Mouse (Mus musculus) adrenal gland (tissue): ENCODE measurements around the gene Tmem237.

Experiments used
- intact Hi-C: fragments of 180-260 bp; cut with DNase I; formaldehyde crosslinking; loops from one replicate; pipeline ENCODE4 v1.15.1; 2025

Tmem237 gene

DNA sequence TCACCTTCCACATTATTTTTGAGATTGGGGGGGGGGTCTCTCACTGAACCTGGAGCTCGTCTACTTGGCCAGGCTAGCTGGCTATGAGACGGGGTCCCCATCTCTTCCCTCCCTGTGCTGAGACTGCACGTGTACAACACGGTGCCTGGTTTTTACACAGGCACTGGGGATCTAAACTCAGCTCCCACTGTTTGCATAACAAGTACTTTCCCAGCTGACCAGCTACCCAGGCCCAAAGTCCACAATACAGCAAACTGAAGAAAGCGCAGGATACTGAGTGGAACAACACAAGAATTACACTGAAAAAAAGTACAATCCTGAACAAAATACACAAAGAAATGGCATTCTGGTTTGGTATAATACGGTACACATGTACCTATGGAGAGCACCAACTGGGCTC, 18.1 kb downstream of the Tmem237 start:
- intact Hi-C loops, result no loop called here

DNA sequence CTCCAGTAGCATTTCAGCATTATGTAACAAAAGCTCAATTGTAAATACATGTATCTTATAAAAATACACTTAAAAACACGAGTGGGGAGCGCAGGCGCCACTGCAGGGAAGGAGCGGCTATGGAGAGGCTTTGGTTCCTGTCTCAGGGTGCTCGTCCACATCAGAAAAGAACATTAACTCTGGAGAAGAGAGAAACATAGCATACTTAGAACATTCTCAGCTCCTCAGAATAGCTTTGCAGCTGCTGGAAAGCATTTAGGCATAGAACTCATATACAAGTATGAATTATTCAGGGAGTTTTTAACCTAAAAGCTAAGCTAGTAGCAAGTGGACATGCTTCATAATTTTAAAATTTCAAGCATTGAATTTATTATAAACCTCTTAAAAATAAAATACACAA, 19.2 kb downstream of the Tmem237 start:
- intact Hi-C loops, result no loop called here

DNA sequence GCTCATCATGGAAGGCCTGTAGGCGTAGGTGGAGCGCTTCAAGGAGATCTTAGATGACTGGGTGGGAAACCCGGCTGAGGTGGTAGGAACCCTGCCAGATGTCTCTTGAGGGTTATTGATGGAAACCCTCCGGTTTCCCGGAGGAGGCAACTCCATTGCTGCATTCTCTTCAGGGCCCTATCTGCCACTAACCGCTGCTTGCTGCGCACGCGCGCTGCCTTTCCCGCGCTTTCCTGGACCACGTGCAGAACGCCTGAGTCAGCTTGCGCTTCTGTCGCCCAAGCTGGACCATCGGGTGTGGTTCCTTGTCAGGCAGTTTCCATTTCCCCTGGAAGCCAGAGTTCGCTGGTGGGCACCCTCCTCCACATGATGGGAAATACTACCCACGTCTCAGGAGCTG, 25.5 kb downstream of the Tmem237 start, which contains the start of gene C2cd6:
Gene C2cd6, minus strand, starts transcription at position 196 of the 400 bp plus-strand sequence.
- intact Hi-C loops, result no loop called here

DNA sequence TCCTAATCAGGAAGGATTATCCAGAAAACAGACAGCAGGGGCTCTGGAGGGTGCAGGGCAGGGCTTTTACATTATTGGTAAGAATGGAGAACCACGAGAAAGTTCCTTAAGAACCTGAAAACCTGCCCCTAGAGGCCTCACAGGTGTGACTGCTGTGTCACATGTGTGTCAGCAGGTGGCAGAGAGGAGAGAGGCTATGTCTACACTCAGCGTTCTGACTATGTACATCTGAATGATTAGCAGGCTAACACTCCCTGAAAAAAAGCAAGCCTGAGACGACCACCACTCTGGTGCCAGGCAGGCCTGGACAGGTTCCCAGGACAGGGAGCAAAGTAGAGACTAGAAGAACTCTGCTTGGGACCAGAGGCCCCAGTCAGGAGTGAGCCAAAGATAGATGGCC, 49.3 kb downstream of the Tmem237 start:
- intact Hi-C loops, result no loop called here

DNA sequence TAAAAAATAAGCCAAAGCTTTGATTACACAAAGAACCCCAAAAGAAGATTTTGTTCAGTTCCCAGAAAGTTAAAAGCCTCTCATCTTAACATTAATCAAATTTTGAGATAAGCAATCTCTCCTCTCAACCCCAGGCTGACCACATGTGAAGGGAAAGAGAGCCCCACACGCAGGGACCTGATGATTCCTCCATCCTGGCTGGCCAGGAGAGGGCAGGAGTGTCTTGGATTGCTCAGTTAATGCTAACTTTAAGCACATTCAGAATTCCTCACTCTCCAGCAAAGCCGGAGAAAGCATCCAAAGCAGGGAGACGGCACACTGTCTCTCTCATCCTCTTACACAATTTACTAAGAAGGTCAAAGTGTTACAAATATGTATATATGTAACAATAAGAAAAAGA, 52.2 kb downstream of the Tmem237 start:
- intact Hi-C loops, result loop anchor here (5.0 to 10.0 kb wide), 2 partner anchors 74 to 167 kb away; partner anchors contain the start of gene Als2

DNA sequence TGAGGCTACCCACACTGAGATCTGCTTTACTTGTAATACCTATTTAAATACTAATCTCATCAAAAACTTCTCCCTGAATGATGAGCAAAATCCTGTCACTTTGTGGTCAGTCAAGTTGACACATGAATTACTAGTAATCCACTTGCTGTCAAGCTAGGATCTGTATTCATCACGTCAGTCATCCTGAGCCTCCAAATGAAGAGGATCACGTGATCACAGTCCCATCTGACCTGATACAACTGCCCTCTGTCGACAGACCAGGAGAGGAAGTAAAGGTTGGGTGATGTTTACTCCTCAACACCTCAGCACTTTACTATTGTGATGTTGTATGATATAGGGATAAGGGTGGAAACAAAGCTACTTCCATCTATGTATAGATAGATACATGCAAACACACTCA, 56.5 kb downstream of the Tmem237 start:
- intact Hi-C loops, result loop anchor here (10.0 kb wide), 1 partner anchor 171 kb away; the partner anchor contains the start of gene Als2

DNA sequence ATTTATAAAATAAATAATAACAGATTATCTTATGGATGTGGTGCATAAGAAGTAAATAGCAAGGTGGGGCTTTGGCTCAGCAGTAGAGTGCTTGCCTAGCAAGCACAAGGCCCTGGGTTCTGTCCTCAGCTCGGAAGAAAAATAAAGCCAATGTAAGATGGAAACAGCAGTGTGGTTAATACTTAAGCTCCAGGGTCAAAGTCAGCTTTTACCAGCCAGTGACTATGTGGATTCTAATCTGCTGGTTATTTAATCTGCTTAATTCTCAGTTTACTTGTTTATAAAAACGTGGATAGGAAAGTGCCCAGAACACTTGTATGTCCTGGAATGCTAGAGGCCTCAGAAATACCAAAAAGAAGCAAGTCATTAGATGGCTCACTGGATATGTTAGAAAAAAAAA, 63.3 kb downstream of the Tmem237 start:
- intact Hi-C loops, result no loop called here

DNA sequence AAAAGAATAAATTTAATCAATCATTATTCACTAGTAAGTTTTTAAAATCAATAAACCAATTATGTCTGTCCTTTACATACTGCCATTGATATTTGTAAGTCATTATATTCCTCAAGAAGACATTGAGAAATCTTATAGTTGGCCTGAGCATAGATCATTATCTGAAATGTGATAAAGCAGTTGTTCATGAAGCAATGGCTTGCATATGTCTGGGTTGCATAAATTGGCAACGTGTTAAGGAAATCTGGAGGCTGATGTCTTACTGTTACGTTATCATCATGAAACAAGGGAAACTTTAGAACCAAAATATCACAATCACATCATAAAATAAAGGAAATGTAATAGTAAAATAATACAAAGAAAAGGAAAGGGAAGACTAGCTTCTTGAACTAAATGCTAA, 68.9 kb downstream of the Tmem237 start:
- intact Hi-C loops, result no loop called here
